Mouse (Mus musculus) liver, postnatal 0 days (tissue): ENCODE measurements around the gene Itpk1.

ENCODE experiments used
- CTCF ChIP-seq: sonication (generic); IDR thresholded peaks from 2 replicates; pipeline ENCODE4 v1.5.1; 2016; ENCODE audit warnings: antibody characterized with exemption, low read depth
- EP300 ChIP-seq: IDR thresholded peaks from 2 replicates; pipeline ENCODE4 v1.6.1; 2016; ENCODE audit warnings: antibody characterized with exemption, low read depth, mild to moderate bottlenecking

DNA sequence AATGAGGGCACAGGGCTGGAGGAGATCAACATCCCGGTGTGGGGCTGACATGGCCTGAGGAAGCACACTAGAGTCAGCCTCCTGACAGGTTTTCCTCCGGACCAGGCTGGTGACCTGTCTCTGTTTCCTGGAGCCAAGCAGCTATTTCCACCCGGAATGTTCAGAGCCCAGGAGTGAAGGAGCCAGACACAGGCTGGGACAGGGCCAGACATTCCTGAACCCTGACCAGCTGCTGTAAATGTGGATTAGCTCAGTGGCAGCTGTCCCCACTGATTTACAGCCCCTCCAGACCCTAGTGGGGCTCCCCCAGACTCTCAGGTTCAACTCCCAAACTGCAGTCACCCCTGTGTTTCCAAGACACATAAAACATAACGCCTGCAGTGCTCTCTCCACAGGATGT, 107.3 kb downstream of the Itpk1 start:
- no peak for TF ChIP-seq CTCF
- no peak for TF ChIP-seq EP300
